Mouse (Mus musculus): ENCODE data around the gene Gm20736. TPM values are rescaled to one million over a fixed set of nuclear protein-coding genes. Genes with fewer than 3 reads are reported as not detected.
"Not testable (repeated sequence)": the region's sequence is repeated elsewhere in the genome, so short reads cannot be mapped to it uniquely, and the experiment has no call there.

Gene Gm20736
- polyA plus RNA-seq (2014; fragmentation: Nextera tagmentation; extraction: Ambion mirVana) = not detected in 2 replicates

- H3K9ac ChIP-seq (ENCODE audit: low read length); H3K4me2 ChIP-seq (ENCODE audit: low read length); H3K9me3 ChIP-seq (ENCODE audit: control insufficient read depth, low read length); H3K27ac ChIP-seq (replicated peaks in 1 of 2; ENCODE audit: control insufficient read depth in 1 of 2, insufficient read depth in 1 of 2, low read depth in 2 of 2, low read length in 2 of 2); ATAC-seq (ENCODE audit: insufficient number of reproducible peaks, insufficient read depth, low FRiP score, low read depth); H3K4me3 ChIP-seq (ENCODE audit: control insufficient read depth in 1 of 2, insufficient read depth in 1 of 2, low read depth in 1 of 2, low read length in 2 of 2); H3K4me1 ChIP-seq (ENCODE audit: control insufficient read depth in 2 of 2, insufficient read depth in 2 of 2, low read length in 2 of 2); H3K36me3 ChIP-seq (ENCODE audit: control insufficient read depth, insufficient read depth, low read length); H3K27me3 ChIP-seq (ENCODE audit: control insufficient read depth, insufficient read depth, low read length): not testable (repeated sequence)
- no CpG with 5 or more reads among the region's 5 CpGs for WGBS
Measured at GRCm38 (mm10) chrY:65377390-65377789, at the start of gene Gm20736. Gm20736 (plus strand) TSS chrY:65377690.

Other genes with a start within 250 kb of the Gm20736 start
- not detected in 2 replicates for gene Gm20924, start 170.2 kb upstream of the Gm20736 start, polyA plus RNA-seq (2014; fragmentation: Nextera tagmentation; extraction: Ambion mirVana)

Measured in heart, embryonic 14.5 days (tissue).